Mouse (Mus musculus) limb, embryonic 14.5 days (tissue): ENCODE data around the gene Tnrc6c. TPM values are rescaled to one million over a fixed set of nuclear protein-coding genes. Genes with fewer than 3 reads are reported as not detected.

Source experiments
- ATAC-seq: fragments of 200-750 bp; cut with Nextera tagmentation; 2 replicates; pipeline ENCODE4 v1.8.0; 2017; ENCODE audit warnings: low read depth, moderate number of reproducible peaks, moderate TSS enrichment; ENCODE audit not compliant: low FRiP score
- DNase-seq: peaks from one replicate; pipeline ENCODE4 v3.0.0-alpha.2; 2015; ENCODE audit warnings: low spot score
- H3K27ac ChIP-seq: fragments of 300-500 bp; sonication (generic); replicated peaks from 2 replicates; pipeline ENCODE4 v1.5.1; 2014; ENCODE audit warnings: low read depth, mild to moderate bottlenecking, low read length, moderate library complexity, mixed read lengths
- H3K27me3 ChIP-seq: fragments of 300-500 bp; sonication (generic); 2 replicates; pipeline ENCODE4 v1.6.1; 2014; ENCODE audit warnings: low read length, mixed read lengths; ENCODE audit not compliant: control insufficient read depth, insufficient read depth
- H3K36me3 ChIP-seq: fragments of 300-500 bp; sonication (generic); 2 replicates; pipeline ENCODE4 v1.6.1; 2014; ENCODE audit warnings: mild to moderate bottlenecking, low read length, moderate library complexity, mixed read lengths; ENCODE audit not compliant: control insufficient read depth, insufficient read depth
- H3K4me1 ChIP-seq: fragments of 300-500 bp; sonication (generic); 2 replicates; pipeline ENCODE4 v1.6.1; 2014; ENCODE audit warnings: antibody characterized with exemption, low read length, mixed read lengths; ENCODE audit not compliant: control insufficient read depth, insufficient read depth
- H3K4me2 ChIP-seq: fragments of 300-500 bp; sonication (generic); replicated peaks from 2 replicates; pipeline ENCODE4 v1.6.1; 2014; ENCODE audit warnings: low read depth, mild to moderate bottlenecking, low read length, moderate library complexity; ENCODE audit not compliant: severe bottlenecking
- H3K4me3 ChIP-seq: fragments of 300-500 bp; sonication (generic); replicated peaks from 2 replicates; pipeline ENCODE4 v1.5.1; 2014; ENCODE audit warnings: low read length
- H3K9ac ChIP-seq: fragments of 300-500 bp; sonication (generic); 2 replicates; pipeline ENCODE4 v1.6.1; 2014; ENCODE audit warnings: mild to moderate bottlenecking, low read depth, low read length, moderate library complexity; ENCODE audit not compliant: severe bottlenecking
- H3K9me3 ChIP-seq: fragments of 300-500 bp; sonication (generic); 2 replicates; pipeline ENCODE4 v1.6.1; 2016; ENCODE audit warnings: low read length; ENCODE audit not compliant: control insufficient read depth
- POLR2A ChIP-seq: fragments of 200-500 bp; IDR thresholded peaks from 2 replicates; pipeline ENCODE4 v1.8.0; 2012; ENCODE audit warnings: inconsistent platforms, mild to moderate bottlenecking, moderate library complexity, borderline replicate concordance; ENCODE audit not compliant: insufficient read depth, insufficient read length; ENCODE audit errors: extremely low read depth
- WGBS: fragments of 180-500 bp; shearing (Covaris S2); extraction: QIAGEN DNeasy Blood & Tissue Kit; methylation state at CpG from one replicate; pipeline ENCODE4 v1.1.7; 2014; 5-methylcytosine and 5-hydroxymethylcytosine counted together
- polyA plus RNA-seq, 2 experiments: library from polyadenylated mRNA; depleted of rRNA in 1 of 2; stranded (reverse) in 1 of 2; unstranded in 1 of 2; fragments of >200 nt; fragmentation: Nextera tagmentation in 1 of 2; extraction: Ambion mirVana in 1 of 2; gene quantifications; 2 replicates each; pipeline versions ENCODE4 v1.2.1 to v1.2.3; 2012 to 2014

The Tnrc6c gene
- polyA plus RNA-seq, 2 experiments = 18.1 to 34.7 TPM

DNA sequence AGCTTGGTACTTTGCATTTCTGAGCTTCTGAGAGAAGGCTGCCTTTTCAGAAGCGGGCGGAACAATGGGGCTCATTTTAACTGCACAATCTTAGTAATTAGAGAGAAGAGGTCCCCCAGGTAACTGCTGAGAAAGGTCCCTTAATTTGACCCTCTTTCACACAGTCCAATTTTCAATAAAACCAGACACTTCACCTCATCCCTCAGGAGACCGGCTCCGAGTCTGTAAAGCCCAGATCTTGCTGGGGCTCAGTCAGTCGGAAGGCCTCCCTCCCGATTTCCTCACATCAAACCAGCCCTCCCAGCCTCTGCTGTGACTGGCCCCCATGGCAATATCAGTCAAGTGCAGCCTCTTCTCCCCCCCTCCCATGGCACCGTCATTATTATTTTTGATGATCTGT, 15.7 kb upstream of the Tnrc6c start:
- H3K4me1 ChIP-seq = peaks cover 12% of the 10 kb centered on the region
- DNase-seq (no peak), ATAC-seq (no peak)
- WGBS = 39% methylated on average over 7 of the region's 7 CpGs
- TF ChIP-seq POLR2A = no peak
- H3K4me2 ChIP-seq = no peak overlapping the region
- H3K36me3 ChIP-seq = no peaks in the 10 kb centered on the region
- no peaks in the 10 kb centered on the region for H3K27me3 ChIP-seq
- no peak overlapping the region for H3K9ac ChIP-seq
- H3K27ac ChIP-seq = no peak overlapping the region
- H3K9me3 ChIP-seq = no peaks in the 10 kb centered on the region
- H3K4me3 ChIP-seq = no peak overlapping the region

GRCm38 (mm10) chr11:117638809-117639208, 15.3 kb upstream of the Tnrc6c start:
- Histone ChIP-seq H3K4me3 (no peak overlapping the region), H3K36me3 (no peaks in the 10 kb centered on the region)
- WGBS = 49% methylated on average over 11 of the region's 11 CpGs

DNA sequence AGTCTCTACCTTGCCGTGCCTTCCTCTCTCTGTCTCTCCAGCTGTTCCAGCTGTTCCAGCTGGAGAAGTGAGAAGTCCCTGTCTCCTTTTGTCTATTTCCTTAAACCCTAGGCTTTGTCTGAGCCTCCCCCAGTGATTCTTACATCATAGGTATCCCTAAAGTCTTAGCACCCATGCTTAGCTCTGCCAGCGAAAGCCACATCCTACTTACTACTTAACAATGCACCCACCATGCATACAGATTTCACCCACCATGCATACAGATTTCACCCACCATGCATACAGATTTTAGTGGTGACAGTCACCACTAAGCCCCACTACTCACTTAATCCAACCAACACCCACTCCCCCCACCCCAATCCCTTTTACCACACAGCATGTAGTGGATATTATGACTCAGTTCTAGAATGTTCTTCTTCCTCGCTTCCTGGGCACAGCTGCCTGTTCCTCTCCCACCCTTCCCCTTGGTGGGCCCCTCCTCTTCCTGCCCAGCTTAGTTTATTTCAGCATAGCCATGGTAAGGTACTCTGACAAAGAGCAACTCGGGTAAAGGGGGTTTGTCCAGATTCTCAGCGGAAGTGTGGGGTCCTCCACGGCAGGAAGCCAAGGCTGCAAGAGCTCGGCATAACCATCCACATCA, 14.6 kb upstream of the Tnrc6c start:
- Histone ChIP-seq H3K27ac (no peak overlapping the region), H3K36me3 (no peaks in the 10 kb centered on the region), H3K4me3 (no peak overlapping the region), H3K27me3 (no peaks in the 10 kb centered on the region), H3K4me1 (peaks cover 12% of the 10 kb centered on the region), H3K4me2 (no peak overlapping the region), H3K9ac (no peak overlapping the region), H3K9me3 (no peaks in the 10 kb centered on the region)
- no peak for TF ChIP-seq POLR2A
- 78% methylated on average over 7 of the region's 7 CpGs for WGBS
- DNase-seq (no peak), ATAC-seq (no peak)

More at GRCm38 (mm10) chr11:117638809-117639208, 15.3 kb upstream of the Tnrc6c start:
- DNase-seq (no peak), ATAC-seq (no peak)
- TF ChIP-seq POLR2A = no peak
- H3K9me3 ChIP-seq = no peaks in the 10 kb centered on the region
- no peak overlapping the region for H3K4me2 ChIP-seq
- H3K27ac ChIP-seq = no peak overlapping the region
- H3K9ac ChIP-seq = no peak overlapping the region
- no peaks in the 10 kb centered on the region for H3K27me3 ChIP-seq
- H3K4me1 ChIP-seq = peaks cover 12% of the 10 kb centered on the region

GRCm38 (mm10) chr11:117642181-117642580, 11.9 kb upstream of the Tnrc6c start:
- no peak overlapping the region for H3K27ac ChIP-seq
- H3K9ac ChIP-seq = no peak overlapping the region
- H3K4me3 ChIP-seq = no peak overlapping the region
- no peaks in the 10 kb centered on the region for H3K27me3 ChIP-seq
- no peak overlapping the region for H3K4me2 ChIP-seq
- no peak for DNase-seq
- no peak for TF ChIP-seq POLR2A
- 87% methylated on average over 2 of the region's 2 CpGs for WGBS
- no peak for ATAC-seq
- no peaks in the 10 kb centered on the region for H3K36me3 ChIP-seq
- peaks cover 4% of the 10 kb centered on the region; the same call in 1 of the 2 replicates for H3K4me1 ChIP-seq
- no peaks in the 10 kb centered on the region for H3K9me3 ChIP-seq

DNA sequence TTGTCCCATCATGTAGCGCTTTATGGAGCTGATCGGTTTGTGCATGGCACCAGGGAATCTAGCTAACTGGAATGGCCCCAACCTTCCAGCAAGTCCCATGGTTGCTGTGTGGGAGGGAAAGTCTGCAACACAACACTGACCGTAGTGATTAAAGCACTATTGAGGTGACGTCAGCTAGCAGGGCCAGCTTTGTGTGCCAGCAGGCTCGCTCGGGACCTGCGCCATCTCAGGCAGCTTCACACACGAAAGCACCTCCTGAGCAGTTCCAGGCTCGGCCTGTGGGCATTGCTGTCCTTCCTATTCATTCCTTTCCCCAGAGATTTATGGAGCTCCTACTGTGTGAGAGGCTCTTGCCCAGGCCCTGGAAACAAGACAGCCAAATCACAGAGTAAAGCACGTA, 10.8 kb upstream of the Tnrc6c start:
- 62% methylated on average over 10 of the region's 10 CpGs for WGBS
- Histone ChIP-seq H3K4me2 (no peak overlapping the region), H3K9me3 (no peaks in the 10 kb centered on the region), H3K4me1 (peaks cover 4% of the 10 kb centered on the region; the same call in 1 of the 2 replicates), H3K9ac (no peak overlapping the region), H3K4me3 (no peak overlapping the region), H3K27me3 (no peaks in the 10 kb centered on the region), H3K36me3 (no peaks in the 10 kb centered on the region), H3K27ac (no peak overlapping the region)
- no peak for DNase-seq
- no peak for TF ChIP-seq POLR2A
- no peak for ATAC-seq
